Mouse (Mus musculus): ENCODE data around the gene Synpo2l.

- TF ChIP-seq CTCF (IDR thresholded peaks at IDR 0.05; ENCODE audit: borderline replicate concordance, extremely low read depth, insufficient read depth, insufficient read length) = no peak
- TF ChIP-seq POLR2A (IDR thresholded peaks at IDR 0.05; ENCODE audit: borderline replicate concordance, extremely low read depth, insufficient read depth, insufficient read length, poor library complexity, severe bottlenecking) = peak; percentile 94
Observed at GRCm38 (mm10) chr14:20707201-20708190, 39.3 kb upstream of the Synpo2l start, which contains the start of gene Zswim8.

Data from brain, embryonic 14.5 days (tissue).